12 mouse cellular contexts compared by ENCODE assay signal in the genomic region with DNA sequence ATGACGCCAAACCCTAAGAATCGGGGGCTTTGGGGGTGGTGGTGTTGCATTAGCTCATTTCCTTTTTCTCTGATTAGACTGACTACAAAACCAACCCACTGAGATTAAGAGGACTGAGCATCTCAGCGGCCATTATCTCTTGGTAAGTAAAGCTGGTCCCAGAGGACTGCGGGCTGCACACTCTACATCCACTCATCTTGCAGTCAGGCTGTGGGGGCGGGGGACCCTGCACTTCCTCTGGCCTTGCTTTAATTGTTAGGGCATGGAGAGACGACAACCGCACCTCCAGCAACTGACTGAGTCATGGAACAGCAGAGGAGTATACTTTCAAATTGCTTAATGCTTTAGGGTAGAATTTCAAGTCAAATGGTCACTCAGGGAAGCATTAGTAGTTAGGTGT.
DNase-seq lines count a peak whose midpoint lies in the region; ATAC-seq and TF ChIP-seq lines count a peak whose summit lies in the region.
"Had no signal": no experiment of that assay in that cellular context is flagged by ENCODE, and none has a peak within 500 bp of the region (broad histone marks: within the 10 kb centered on the region; RNA-seq: fewer than 3 reads in every experiment).

No protein-coding gene starts in this region.

- H3K9me3 ChIP-seq in heart, embryonic 10.5 days: no peaks in the 10 kb centered on the region
- H3K9me3 ChIP-seq in liver, postnatal 0 days (ENCODE audit: low read length): no peaks in the 10 kb centered on the region
- H3K9me3 ChIP-seq in forebrain, embryonic 16.5 days (ENCODE audit: control insufficient read depth, low read length): no peaks in the 10 kb centered on the region
- H3K9me3 ChIP-seq: G1E; limb, embryonic 12.5 days had no signal

- TF ChIP-seq EP300 in liver, postnatal 0 days (IDR thresholded peaks at IDR 0.05; ENCODE audit: low read depth): no peak

- no peak overlapping the region for H3K27ac ChIP-seq in heart, embryonic 10.5 days
- H3K27ac ChIP-seq in liver, postnatal 0 days (ENCODE audit: low read depth): no peak overlapping the region
- H3K27ac ChIP-seq in forebrain, embryonic 16.5 days (ENCODE audit: low read length): no peak overlapping the region
- H3K27ac ChIP-seq in kidney, adult 2 months (ENCODE audit: insufficient read depth, low read depth, low read length): no peak overlapping the region
- H3K27ac ChIP-seq: gastrocnemius, adult 2 months; limb, embryonic 12.5 days; macrophage had no signal

- no peak overlapping the region for H3K4me2 ChIP-seq in liver, postnatal 0 days (ENCODE audit: low read depth, low read length)
- no peak overlapping the region for H3K4me2 ChIP-seq in forebrain, embryonic 16.5 days (ENCODE audit: low read length)
- H3K4me2 ChIP-seq: limb, embryonic 12.5 days had no signal

- H3K27me3 ChIP-seq in heart, embryonic 10.5 days (ENCODE audit: insufficient read depth, poor library complexity, severe bottlenecking): no peaks in the 10 kb centered on the region
- H3K27me3 ChIP-seq in liver, postnatal 0 days (ENCODE audit: insufficient read depth, low read length): no peaks in the 10 kb centered on the region
- no peaks in the 10 kb centered on the region for H3K27me3 ChIP-seq in forebrain, embryonic 16.5 days (replicated peaks; ENCODE audit: control insufficient read depth, insufficient read depth, low read length)
- H3K27me3 ChIP-seq in kidney, adult 2 months (replicated peaks; ENCODE audit: control insufficient read depth, insufficient read depth, low read length): no peaks in the 10 kb centered on the region; the same call in 1 of the 2 replicates
- H3K27me3 ChIP-seq: limb, embryonic 12.5 days had no signal

- no peak overlapping the region for H3K9ac ChIP-seq in liver, postnatal 0 days (replicated peaks)
- H3K9ac ChIP-seq in forebrain, embryonic 16.5 days (replicated peaks; ENCODE audit: low read depth, low read length): no peak overlapping the region
- H3K9ac ChIP-seq: limb, embryonic 12.5 days had no signal

- TF ChIP-seq CTCF in lung, adult 2 months (IDR thresholded peaks at IDR 0.05; ENCODE audit: insufficient read depth, low read length): no peak
- no peak for TF ChIP-seq CTCF in liver, postnatal 0 days (IDR thresholded peaks at IDR 0.05; ENCODE audit: low read depth)
- no peak for TF ChIP-seq CTCF in kidney, adult 2 months (conservative IDR thresholded peaks at IDR 0.05; ENCODE audit: insufficient read depth, insufficient read length, low read depth, low read length)

- no peak overlapping the region for H3K4me3 ChIP-seq in lung, adult 2 months (replicated peaks; ENCODE audit: extremely low read depth, low read depth, low read length)
- no peak overlapping the region for H3K4me3 ChIP-seq in heart, embryonic 10.5 days
- H3K4me3 ChIP-seq in liver, postnatal 0 days (ENCODE audit: low read depth, low read length): no peak overlapping the region
- H3K4me3 ChIP-seq in forebrain, embryonic 16.5 days (replicated peaks; ENCODE audit: low read length): no peak overlapping the region
- H3K4me3 ChIP-seq in kidney, adult 2 months (ENCODE audit: insufficient read depth, low read depth, low read length): no peak overlapping the region
- H3K4me3 ChIP-seq: gastrocnemius, adult 2 months; limb, embryonic 12.5 days had no signal

- TF ChIP-seq POLR2A in lung, adult 2 months (IDR thresholded peaks at IDR 0.05; ENCODE audit: borderline replicate concordance, extremely low read depth, low read depth, low read length): no peak
- TF ChIP-seq POLR2A in kidney, adult 2 months (IDR thresholded peaks at IDR 0.05; ENCODE audit: low read depth, low read length): no peak

- 48% methylated on average over 7 of the region's 7 CpGs for WGBS in lung, adult 2 months
- WGBS in heart, embryonic 10.5 days: 43% methylated on average over 7 of the region's 7 CpGs
- WGBS in liver, postnatal 0 days (ENCODE audit: insufficient replicate concordance): 38% methylated on average over 7 of the region's 7 CpGs
- WGBS in forebrain, embryonic 16.5 days: 79% methylated on average over 7 of the region's 7 CpGs
- WGBS in kidney, adult 2 months: 60% methylated on average over 7 of the region's 7 CpGs

- DNase-seq in lung, postnatal 10 days: peak; percentile 29
- DNase-seq in lung, adult 2 months: no peak
- peak; percentile 81 for DNase-seq in heart, embryonic 10.5 days (ENCODE audit: low spot score)
- DNase-seq in liver, postnatal 0 days: peak; percentile 18
- DNase-seq in kidney, adult 2 months: no peak
- DNase-seq: gastrocnemius, adult 2 months had no signal

- H3K36me3 ChIP-seq in heart, embryonic 10.5 days: no peaks in the 10 kb centered on the region
- H3K36me3 ChIP-seq in liver, postnatal 0 days (replicated peaks; ENCODE audit: insufficient read depth, low read length): no peaks in the 10 kb centered on the region
- no peaks in the 10 kb centered on the region for H3K36me3 ChIP-seq in forebrain, embryonic 16.5 days (ENCODE audit: control insufficient read depth, insufficient read depth)
- H3K36me3 ChIP-seq in kidney, adult 2 months (ENCODE audit: control insufficient read depth, insufficient read depth, low read length): no peaks in the 10 kb centered on the region
- H3K36me3 ChIP-seq: G1E; limb, embryonic 12.5 days had no signal

- peaks cover 11% of the 10 kb centered on the region for H3K4me1 ChIP-seq in lung, adult 2 months (ENCODE audit: control insufficient read depth, insufficient read depth, low read length)
- H3K4me1 ChIP-seq in heart, embryonic 10.5 days: 0 out of 2 replicates have a peak, but pooled peaks cover 10% of the 10 kb centered on the region
- no peaks in the 10 kb centered on the region for H3K4me1 ChIP-seq in liver, postnatal 0 days (ENCODE audit: insufficient read depth)
- H3K4me1 ChIP-seq in forebrain, embryonic 16.5 days (replicated peaks; ENCODE audit: control insufficient read depth, insufficient read depth, low read length): no peaks in the 10 kb centered on the region
- H3K4me1 ChIP-seq in kidney, adult 2 months (ENCODE audit: control insufficient read depth, insufficient read depth, low read length): no peaks in the 10 kb centered on the region

- 0 out of 2 replicates have a peak, but pooled peaks have one; percentile 23 for ATAC-seq in common myeloid progenitor, adult 5-6 weeks (replicated peaks; ENCODE audit: low read depth, poor library complexity, severe bottlenecking)
- ATAC-seq in liver, postnatal 0 days: no peak
- no peak for ATAC-seq in forebrain, embryonic 16.5 days
- ATAC-seq: hindbrain, embryonic 16.5 days had no signal

Comparison
In these comparisons a context has a peak if more than half of its experiments do, and no peak if none do; other contexts are left out.
1. DNase-seq: peak in lung, postnatal 10 days (single experiment), heart, embryonic 10.5 days (single experiment) and liver, postnatal 0 days (single experiment); none in lung, adult 2 months (single experiment) and kidney, adult 2 months (single experiment).